Mouse (Mus musculus): ENCODE measurements around the gene Dchs2. TPM values are rescaled to one million over a fixed set of nuclear protein-coding genes. Genes with fewer than 3 reads are reported as not detected.

The Dchs2 gene
- total and polyA plus RNA-seq, 3 experiments = not detected

GRCm38 (mm10) chr3:83194911-83195310 is 67.2 kb downstream of the Dchs2 start:
- DNase-seq (ENCODE audit: extremely low read depth) = no peak
- no peaks in the 10 kb centered on the region for H3K9me3 ChIP-seq (replicated peaks; ENCODE audit: low read length)
- no peak overlapping the region for H3K9ac ChIP-seq (ENCODE audit: insufficient read depth, low read depth)
- no peaks in the 10 kb centered on the region for H3K27me3 ChIP-seq (replicated peaks)
- H3K4me2 ChIP-seq (ENCODE audit: insufficient read depth, low read depth, poor library complexity, severe bottlenecking) = no peak overlapping the region; the same call in 1 of the 2 replicates
- H3K36me3 ChIP-seq (replicated peaks in 1 of 2; ENCODE audit: control insufficient read depth in 1 of 2, insufficient read depth in 1 of 2, low read length in 1 of 2) = no peaks in the 10 kb centered on the region
- no peaks in the 10 kb centered on the region for H3K79me2 ChIP-seq (replicated peaks; ENCODE audit: control insufficient read depth, extremely low read depth, insufficient read depth, poor library complexity, severe bottlenecking)
- no peak overlapping the region for H3K4me3 ChIP-seq (replicated peaks in 1 of 3; ENCODE audit: low read depth in 2 of 3, low read length in 2 of 3, poor library complexity in 1 of 3)
- dilution Hi-C loops (cut with MboI; ENCODE audit: extremely low pct_ligation_motif_present, extremely low pct_unique_long_range_greater_than_20kb, low sequenced_read_pairs) (no loop called here), in situ Hi-C loops (cut with MboI; ENCODE audit: low pct_ligation_motif_present, low pct_unique_long_range_greater_than_20kb, low sequenced_read_pairs) (no loop called here)
- no peak for TF ChIP-seq CHD2 (IDR thresholded peaks at IDR 0.05; ENCODE audit: low read length)
- TF ChIP-seq ELF1 (IDR thresholded peaks at IDR 0.05; ENCODE audit: low read depth, low read length) = no peak
- H3K27ac ChIP-seq (ENCODE audit: insufficient read depth, low read depth) = no peak overlapping the region
- peaks cover 7 to 8% of the 10 kb centered on the region in 2 experiments; a peak in 1 of 4 replicates for H3K4me1 ChIP-seq (ENCODE audit: control insufficient read depth in 1 of 2, insufficient read depth in 2 of 2)

- TF ChIP-seq PAX5 (IDR thresholded peaks at IDR 0.05; ENCODE audit: low read length) (no peak), RCOR1 (conservative IDR thresholded peaks at IDR 0.05; ENCODE audit: low read depth, low read length) (no peak), MAFK (IDR thresholded peaks at IDR 0.05; ENCODE audit: insufficient replicate concordance, low read length) (no peak), JUND (conservative IDR thresholded peaks at IDR 0.05; ENCODE audit: low read depth, low read length) (no peak), IRF4 (IDR thresholded peaks at IDR 0.05; ENCODE audit: low read depth, low read length) (no peak), SMC3 (IDR thresholded peaks at IDR 0.05; ENCODE audit: low read depth, low read length) (no peak), MEF2A (IDR thresholded peaks at IDR 0.05; ENCODE audit: borderline replicate concordance, low read depth, low read length) (no peak), ELF1 (IDR thresholded peaks at IDR 0.05; ENCODE audit: low read depth, low read length) (no peak)
- Histone ChIP-seq H3K4me2 (ENCODE audit: insufficient read depth, low read depth, poor library complexity, severe bottlenecking) (no peak overlapping the region), H3K36me3 (replicated peaks in 1 of 2; ENCODE audit: control insufficient read depth in 1 of 2, insufficient read depth in 1 of 2, low read length in 1 of 2) (no peaks in the 10 kb centered on the region), H3K27ac (ENCODE audit: insufficient read depth, low read depth) (no peak overlapping the region), H3K9ac (ENCODE audit: insufficient read depth, low read depth) (no peak overlapping the region), H3K27me3 (replicated peaks) (no peaks in the 10 kb centered on the region), H3K4me3 (replicated peaks in 1 of 3; ENCODE audit: low read depth in 2 of 3, low read length in 2 of 3, poor library complexity in 1 of 3) (no peak overlapping the region), H3K9me3 (replicated peaks; ENCODE audit: low read length) (no peaks in the 10 kb centered on the region), H3K4me1 (ENCODE audit: control insufficient read depth in 1 of 2, insufficient read depth in 2 of 2) (no peaks in the 10 kb centered on the region), H3K79me2 (replicated peaks; ENCODE audit: control insufficient read depth, extremely low read depth, insufficient read depth, poor library complexity, severe bottlenecking) (no peaks in the 10 kb centered on the region)
- dilution Hi-C loops (cut with MboI; ENCODE audit: extremely low pct_ligation_motif_present, extremely low pct_unique_long_range_greater_than_20kb, low sequenced_read_pairs) (no loop called here), in situ Hi-C loops (cut with MboI; ENCODE audit: low pct_ligation_motif_present, low pct_unique_long_range_greater_than_20kb, low sequenced_read_pairs) (no loop called here)
- DNase-seq (ENCODE audit: extremely low read depth) = no peak
These were observed 73.7 kb downstream of the Dchs2 start for GRCm38 (mm10) chr3:83201286-83201980.

GRCm38 (mm10) chr3:83205073-83205668 is 77.4 kb downstream of the Dchs2 start:
- in situ Hi-C loops (cut with MboI; ENCODE audit: low pct_ligation_motif_present, low pct_unique_long_range_greater_than_20kb, low sequenced_read_pairs) = no loop called here
- Histone ChIP-seq H3K4me3 (replicated peaks in 1 of 3; ENCODE audit: low read depth in 2 of 3, low read length in 2 of 3, poor library complexity in 1 of 3) (no peak overlapping the region), H3K79me2 (replicated peaks; ENCODE audit: control insufficient read depth, extremely low read depth, insufficient read depth, poor library complexity, severe bottlenecking) (no peaks in the 10 kb centered on the region), H3K9ac (ENCODE audit: insufficient read depth, low read depth) (no peak overlapping the region), H3K27ac (ENCODE audit: insufficient read depth, low read depth) (no peak overlapping the region), H3K4me2 (ENCODE audit: insufficient read depth, low read depth, poor library complexity, severe bottlenecking) (no peak overlapping the region), H3K36me3 (replicated peaks in 1 of 2; ENCODE audit: control insufficient read depth in 1 of 2, insufficient read depth in 1 of 2, low read length in 1 of 2) (no peaks in the 10 kb centered on the region), H3K27me3 (replicated peaks) (no peaks in the 10 kb centered on the region), H3K4me1 (ENCODE audit: control insufficient read depth in 1 of 2, insufficient read depth in 2 of 2) (0 out of 4 replicates have a peak, but pooled peaks cover 0 to 5% of the 10 kb centered on the region in 2 experiments), H3K9me3 (replicated peaks; ENCODE audit: low read length) (no peaks in the 10 kb centered on the region)
- dilution Hi-C loops (cut with MboI; ENCODE audit: extremely low pct_ligation_motif_present, extremely low pct_unique_long_range_greater_than_20kb, low sequenced_read_pairs) = no loop called here
- DNase-seq (ENCODE audit: extremely low read depth) = no peak
- TF ChIP-seq MEF2A (IDR thresholded peaks at IDR 0.05; ENCODE audit: borderline replicate concordance, low read depth, low read length) = no peak
- TF ChIP-seq ZC3H11A (IDR thresholded peaks at IDR 0.05; ENCODE audit: low read depth, low read length) = no peak
- TF ChIP-seq EP300 (IDR thresholded peaks at IDR 0.05; ENCODE audit: low read length) = no peak
- no peak for TF ChIP-seq SIN3A (IDR thresholded peaks at IDR 0.05; ENCODE audit: low read length)
- TF ChIP-seq MYC (IDR thresholded peaks at IDR 0.05; ENCODE audit: low read depth, low read length) = no peak
- TF ChIP-seq RCOR1 (conservative IDR thresholded peaks at IDR 0.05; ENCODE audit: low read depth, low read length) = no peak
- TF ChIP-seq POLR2A (IDR thresholded peaks at IDR 0.05; ENCODE audit: low read depth, low read length) = no peak
- TF ChIP-seq IRF4 (IDR thresholded peaks at IDR 0.05; ENCODE audit: low read depth, low read length) = no peak
- TF ChIP-seq POLR2AphosphoS2 (IDR thresholded peaks at IDR 0.05; ENCODE audit: low read depth, low read length) = no peak

All from CH12.LX (cell line).